Mouse (Mus musculus) c-Kit-positive CD71-positive TER-119-negative erythroid progenitor cells, embryonic 14.5 days (primary cell): ENCODE results near the gene Vdr.
"Not testable (repeated sequence)": the region's sequence is repeated elsewhere in the genome, so short reads cannot be mapped to it uniquely, and the experiment has no call there.

ENCODE experiments used
- DNase-seq: peaks from one replicate; pipeline ENCODE4 v3.0.0-alpha.2; 2013; ENCODE audit warnings: low read depth

The Vdr gene

DNA sequence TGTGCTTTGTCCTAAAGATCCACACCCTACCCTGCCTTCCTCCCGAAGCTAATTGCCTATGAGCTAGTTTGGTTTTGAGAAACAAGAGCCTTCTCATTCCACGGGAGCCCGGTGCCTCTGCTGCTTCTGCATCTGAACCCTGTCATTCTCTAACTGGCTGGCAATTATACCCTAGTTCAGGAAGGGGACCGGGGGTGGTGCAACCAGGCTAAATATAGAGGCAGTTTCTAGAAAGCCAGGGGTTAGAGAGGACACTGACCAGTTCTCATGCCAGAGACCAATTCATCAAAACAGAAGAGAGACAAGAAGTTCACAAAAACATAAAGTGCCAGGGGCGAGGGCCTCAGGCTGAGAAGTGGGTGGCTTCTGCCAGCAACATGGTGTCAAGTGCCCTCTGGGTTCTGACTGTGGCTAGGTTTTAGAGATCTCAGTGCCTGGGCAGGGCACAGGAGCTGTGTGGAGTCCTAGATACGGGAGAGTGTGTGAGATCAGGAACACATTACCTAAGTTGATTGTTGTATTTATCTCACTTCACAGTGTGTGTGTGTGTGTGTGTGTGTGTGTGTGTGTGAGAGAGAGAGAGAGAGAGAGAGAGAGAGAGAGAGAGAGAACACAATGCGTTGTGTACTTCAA, 31.6 kb downstream of the Vdr start:
- DNase-seq, result no peak

DNA sequence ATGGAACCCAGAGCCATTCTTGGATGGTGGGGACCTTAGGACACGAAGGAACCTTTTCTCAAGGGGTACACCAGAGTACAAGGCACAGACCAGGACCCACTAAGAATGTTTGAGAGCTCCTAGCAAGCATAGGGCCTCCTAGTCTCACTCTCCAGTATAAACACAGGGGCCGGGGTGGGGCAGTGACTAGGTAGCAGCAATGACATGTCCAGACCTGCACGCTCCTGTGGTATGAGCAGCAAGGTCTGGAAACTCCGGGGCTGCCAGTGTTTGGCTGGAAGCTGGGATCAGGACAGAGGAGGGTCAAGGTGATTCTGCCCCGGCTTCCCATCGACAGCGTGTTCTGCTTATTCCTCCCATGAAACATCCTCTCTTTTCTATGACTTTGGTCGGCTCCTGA, 34.6 kb downstream of the Vdr start:
- no peak for DNase-seq

DNA sequence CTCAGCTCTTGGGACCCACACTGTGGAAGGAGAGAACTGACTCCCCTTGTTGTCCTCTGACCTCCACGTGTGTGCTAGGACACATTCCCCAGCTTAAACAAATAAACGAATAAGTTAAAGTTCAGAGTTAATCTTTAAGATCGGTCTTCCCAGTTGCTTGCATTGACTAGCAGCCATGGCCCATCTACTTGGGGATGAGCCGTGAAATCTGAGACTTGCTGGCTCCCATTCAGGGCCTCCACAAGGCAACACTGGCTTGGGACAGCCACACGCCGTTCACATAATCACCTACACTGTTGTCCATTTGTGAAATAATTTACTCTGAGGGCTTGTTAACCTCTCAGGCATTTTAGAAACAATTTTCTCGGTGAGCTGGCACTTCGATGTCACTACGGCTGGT, 36.7 kb downstream of the Vdr start:
- DNase-seq, result no peak

DNA sequence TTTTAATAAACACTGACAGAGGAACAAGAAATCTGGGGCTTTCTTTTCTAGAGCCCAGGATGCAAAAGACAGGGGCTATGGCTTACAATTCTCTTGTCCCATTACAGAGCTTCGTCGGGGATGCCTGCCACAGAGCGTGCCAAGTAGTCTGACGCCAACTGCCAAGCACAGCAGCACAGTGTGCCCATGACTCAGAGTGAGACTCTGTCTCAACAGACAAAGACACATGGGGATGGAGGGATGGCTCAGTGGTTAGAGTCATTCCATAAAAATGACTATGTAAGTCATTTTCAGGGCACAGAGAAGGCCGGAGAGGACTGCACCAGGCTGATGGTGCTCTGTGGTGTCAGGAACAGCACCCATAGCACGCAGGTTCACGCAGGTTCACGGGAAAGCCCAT, 38.3 kb downstream of the Vdr start:
- no peak for DNase-seq

DNA sequence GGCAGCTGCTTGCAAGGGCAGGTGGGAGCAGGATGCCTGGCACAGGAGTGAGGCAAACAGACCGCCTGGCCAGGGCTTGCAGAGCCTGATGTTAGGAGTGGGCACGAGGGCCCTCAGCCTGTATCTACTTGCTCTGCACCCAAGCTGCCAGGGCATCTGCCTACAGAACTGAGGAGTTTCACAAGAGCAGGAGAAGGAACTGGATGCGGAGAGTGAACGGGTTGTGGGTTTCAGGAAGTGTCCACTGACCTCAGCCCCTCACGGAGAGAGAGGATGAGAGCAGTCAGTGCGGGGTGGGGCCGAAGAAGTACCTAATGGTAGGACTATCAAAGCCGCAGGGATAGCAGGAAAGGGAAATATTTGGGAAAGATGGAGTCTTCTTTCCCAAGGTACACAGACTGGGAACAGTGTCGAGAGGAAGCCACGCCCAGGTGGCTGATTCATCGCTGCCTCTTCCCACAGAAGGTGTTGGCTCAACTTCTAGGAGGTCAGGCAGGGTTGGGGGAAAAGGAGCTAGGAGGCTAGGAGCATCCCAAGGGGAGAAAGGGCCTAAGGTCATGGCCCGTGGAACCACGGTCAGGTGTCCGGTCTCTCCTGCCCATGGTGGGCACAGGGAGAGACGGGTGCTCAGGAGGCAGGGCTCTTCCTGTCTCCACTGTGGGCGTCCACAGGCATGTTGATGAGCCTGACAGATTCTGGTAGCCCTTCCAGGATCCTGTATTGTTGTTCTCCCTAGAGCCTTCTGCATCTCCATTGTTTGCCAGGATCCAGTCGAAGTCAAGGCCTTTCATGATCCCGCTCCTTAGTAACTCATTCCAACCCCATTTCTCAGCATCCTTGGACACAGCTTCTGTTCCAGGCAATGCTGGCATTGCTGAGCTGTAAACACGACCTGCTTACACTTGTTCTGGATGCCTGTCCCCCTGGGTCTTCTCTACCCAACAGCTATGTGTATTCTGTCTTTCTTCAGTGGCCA, 39.1 kb downstream of the Vdr start:
- DNase-seq, result no peak

DNA sequence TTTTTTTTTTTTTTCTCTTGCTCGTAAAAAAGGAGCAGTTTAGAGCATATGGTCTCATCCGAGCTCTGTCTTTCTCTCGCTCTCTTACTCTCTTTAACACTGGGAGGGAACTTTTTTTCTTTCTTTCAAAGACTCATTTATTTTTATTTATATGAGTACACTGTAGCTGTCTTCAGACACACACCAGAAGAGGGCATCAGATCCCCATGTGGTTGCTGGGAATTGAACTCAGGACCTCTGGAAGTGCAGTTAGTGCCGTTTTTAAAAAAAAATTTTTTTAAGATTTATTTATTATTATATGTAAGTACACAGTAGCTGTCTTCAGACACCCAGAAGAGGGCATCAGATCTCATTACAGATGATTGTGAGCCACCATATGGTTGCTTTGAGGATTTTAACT, 40.3 kb downstream of the Vdr start:
- not testable (repeated sequence) for DNase-seq

DNA sequence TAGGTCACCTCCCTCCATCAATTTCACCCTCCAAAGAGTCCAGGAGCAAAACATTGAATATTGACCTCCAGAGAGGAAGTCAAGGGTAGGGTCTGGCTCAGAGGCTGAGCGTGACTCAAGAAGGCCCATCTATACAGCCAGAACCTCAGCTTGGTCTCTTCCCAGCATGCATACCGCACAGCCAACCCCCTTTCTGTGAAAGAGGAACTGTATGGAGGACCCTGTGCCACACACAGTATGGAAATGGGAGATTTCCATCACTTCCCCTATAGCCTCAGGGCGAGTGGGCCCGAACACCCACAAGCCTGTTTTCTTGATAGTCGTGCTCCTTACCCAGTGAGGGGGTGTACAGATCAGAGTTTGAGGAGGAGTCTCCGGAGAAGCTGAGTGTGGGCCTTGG, 41.4 kb downstream of the Vdr start:
- no peak for DNase-seq

DNA sequence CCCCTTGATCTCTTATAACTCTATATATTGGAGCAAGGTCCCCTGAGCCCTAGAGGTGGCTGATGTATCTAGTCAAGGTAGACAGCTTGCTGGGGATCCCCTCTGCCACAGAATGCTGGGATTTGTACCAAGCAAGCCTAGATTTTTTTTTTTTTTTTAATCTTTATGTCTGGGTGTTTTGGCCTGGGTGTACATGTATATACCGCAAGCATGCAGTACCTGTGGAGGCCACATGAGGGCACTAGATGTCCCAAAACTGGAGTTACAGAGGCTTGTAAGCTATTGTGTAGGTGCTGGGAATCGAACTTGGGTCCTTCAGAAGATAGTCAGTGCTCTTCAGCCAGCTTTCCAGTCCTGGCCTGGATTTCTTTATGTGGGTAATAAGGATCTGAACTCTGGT, 44.4 kb downstream of the Vdr start:
- no peak for DNase-seq

DNA sequence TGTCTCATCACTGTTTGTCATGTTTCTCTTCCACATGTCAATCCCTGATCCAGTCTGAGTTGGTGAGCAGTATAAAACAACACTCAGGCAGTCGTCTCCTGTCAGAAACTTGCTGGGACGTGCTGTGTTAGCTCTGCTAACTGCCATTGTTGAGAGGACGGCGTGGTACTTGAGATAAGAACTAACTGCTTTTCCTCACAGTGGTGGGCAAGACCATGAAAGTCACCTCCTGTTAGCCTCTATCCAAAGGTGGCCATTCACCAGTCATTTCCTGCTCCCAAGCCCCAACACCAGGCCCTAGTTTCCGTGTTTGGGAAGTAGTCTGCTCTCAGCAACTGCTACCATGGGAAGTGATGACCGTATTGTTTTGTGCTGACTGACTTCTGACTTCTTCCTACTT, 45.3 kb downstream of the Vdr start:
- DNase-seq, result no peak

DNA sequence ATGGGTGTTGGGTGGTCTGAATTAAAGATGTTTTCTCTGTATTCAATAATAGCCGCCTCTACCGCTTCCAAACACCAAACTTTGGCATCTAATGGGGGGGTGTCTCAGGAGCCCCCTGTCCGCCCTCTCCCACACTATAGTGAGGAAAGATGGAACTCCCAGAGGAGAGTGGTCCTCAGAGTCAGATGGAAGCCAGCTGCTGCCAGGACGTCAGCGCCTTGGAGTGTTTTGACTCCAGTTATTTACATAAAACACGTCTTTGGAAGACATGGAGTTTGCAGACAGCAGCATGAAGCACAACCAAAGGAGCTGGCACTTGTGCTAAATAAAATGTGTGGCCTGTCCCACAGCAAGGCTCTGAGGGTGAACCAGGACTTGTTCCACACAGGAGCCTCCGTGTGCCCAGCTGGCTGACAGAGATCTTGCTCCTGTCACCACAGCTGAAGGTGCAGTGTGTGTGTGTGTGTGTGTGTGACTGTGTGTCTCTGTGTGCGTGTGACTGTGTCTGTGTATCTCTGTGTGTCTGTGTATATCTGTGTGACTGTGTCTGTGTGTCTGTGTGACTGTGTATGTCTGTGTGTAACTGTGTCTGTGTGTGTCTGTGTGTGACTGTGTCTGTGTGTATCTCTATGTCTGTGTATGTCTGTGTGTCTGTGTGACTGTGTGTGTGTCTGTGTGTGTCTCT, 45.9 kb downstream of the Vdr start:
- DNase-seq, result no peak

DNA sequence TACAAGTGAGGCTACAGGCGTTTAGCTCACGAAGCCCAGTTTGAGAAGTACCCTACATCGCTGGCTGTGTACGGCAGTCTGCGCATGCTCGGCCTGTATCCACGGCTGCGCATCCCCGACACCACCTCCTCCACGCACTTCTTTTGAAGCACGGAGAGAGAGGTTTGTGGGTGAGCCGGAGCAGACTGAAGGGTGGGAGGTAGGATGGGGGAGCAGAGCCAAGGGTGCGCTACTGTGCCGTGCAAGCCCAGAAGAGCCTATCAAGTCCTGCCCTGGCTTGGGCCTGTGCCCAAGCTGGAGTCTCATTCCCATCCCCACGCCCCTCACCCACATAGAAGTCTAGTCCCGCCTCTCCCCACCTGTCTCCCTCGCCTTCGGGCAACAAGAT, 46.9 kb downstream of the Vdr start:
- no peak for DNase-seq

DNA sequence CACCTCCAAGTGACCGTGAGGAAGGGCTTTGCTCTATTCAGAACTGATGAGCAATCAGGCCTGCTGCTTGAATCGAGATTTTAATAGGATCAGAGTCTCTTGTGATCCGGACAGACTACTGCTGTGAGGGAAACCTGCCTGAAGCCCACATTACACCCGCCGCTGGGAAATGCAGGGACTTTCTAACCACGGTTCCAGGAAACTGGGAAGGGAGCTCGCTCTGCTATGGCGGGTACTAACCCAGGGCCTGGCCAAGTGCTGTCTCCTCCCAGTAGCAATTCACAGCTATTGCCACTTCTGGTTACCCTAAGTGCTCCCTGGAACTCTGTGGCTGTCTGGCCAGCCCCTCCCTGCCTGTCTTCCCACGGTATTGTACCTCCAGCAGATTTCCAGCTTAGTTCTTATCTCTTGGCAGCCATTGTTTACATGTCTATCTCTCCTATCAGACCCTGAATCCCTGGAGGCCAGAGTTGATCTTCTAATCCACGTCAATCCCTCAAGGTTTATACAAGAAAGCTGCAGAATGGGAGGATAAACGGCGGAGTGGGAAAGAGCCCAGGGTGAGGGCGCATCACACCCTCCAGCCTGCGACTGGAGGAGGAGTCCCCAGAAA, 47.4 kb downstream of the Vdr start:
- no peak for DNase-seq

DNA sequence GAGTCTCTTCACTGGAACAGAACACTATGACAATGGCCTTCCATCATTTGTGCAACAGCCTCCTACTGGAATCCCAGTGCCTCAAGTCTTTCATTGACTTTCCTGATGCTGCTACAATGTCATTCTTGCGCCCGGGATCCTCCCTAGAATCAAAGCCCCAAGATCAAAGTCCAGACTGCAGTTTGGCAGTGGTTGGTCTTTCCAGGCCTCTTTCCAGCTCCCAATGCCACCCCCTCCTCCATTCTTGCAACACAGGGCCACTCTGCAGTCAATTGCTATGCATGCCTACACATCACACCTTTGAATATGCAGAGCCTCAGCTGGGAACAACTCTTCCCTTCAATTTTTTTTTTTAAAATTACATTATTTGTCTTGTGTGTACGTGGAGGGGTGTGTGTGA, 50.1 kb downstream of the Vdr start:
- DNase-seq, result no peak

DNA sequence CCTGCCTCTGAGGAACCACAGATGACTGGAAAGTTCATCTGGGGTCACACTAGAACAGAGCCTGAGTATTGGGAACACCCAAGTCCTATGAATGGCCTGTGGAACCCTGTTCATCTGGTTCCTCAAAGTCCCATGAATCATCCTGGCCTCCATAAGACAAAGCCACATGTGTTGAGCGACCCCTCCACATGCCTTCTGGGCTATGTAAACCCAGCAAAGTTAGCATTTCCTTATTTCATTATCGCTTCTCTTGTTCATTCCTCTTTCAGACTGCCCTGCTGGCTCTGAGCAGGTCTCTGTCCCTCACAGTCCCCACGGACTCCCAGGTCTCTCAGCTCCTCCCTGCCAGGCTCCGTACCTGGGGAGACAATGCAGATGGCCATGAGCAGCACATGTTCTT, 52.0 kb downstream of the Vdr start:
- no peak for DNase-seq

DNA sequence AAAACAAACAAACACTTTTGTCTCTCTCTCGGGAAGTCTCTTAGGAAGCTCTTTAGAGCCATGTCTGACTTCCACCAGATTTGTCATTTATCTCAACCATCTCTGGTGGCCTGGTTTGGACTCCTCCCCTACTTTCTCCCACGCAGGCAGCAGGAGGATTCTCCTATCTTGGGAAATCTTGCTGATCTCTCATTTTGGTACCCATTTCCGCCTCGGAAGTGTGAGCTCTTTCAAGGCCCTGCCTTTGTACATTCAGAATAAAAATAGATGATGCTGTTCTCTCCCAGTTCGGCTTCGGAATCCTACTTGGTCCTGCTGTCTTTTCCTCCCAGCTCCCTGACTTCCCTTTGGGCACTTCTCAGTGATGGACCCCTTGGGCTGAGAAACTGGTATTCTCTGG, 55.9 kb downstream of the Vdr start:
- no peak for DNase-seq

DNA sequence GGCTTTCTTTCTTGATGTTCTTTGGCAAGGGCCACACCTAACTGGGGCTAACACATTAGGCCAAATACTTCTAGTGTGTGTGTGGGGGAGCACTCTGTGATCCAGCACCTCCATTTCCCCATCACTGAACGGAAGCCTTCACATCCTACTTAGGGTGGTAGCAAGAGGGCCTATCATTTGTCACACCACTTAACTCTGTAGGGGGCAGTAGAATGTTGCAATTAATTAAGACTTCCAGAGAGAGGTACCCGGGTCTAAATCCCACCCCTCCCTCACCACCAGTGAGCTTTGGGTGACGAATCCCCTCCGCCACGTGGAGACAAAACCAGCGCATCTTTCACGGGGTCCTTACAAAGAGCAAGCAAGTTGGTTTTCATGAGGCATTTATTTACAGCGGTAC, 56.4 kb downstream of the Vdr start:
- DNase-seq, result no peak

DNA sequence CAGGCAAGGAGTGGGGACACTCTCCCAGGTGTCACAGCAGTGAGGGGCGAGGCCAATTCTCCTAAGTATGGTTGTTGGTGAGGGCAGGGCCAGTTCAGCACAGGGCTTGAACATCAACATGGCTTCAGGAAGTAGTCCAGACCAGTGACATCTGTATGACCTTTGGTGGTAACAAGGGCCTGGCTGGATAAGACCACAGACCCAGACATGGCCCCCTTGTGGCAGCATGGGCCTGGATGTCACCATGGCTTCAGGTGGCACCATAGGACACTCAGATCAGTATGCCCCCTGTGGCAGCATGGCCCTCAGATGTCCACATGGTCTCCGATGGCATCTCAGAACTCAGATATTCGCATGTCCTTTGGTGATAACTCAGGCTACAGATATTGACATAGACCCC, 58.1 kb downstream of the Vdr start:
- no peak for DNase-seq

DNA sequence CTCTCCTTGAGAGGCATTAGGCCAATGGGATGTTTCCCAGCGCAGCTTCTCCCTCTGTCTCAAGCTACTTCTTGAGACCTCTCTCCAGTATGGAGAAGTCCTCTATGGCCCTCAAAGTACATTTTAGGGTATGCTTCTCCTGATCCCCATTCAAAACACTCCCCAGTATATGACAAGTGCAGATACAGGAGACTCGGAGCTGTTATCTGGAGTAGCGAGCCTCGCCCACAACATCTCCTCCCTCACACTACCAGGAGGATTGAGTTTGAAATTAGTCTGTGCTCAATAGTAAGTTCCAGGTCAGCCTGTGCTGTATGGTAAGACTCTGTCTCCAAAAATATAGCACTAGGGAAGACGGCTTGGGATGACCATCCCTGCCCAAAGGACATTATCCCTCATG, 59.4 kb downstream of the Vdr start:
- no peak for DNase-seq

DNA sequence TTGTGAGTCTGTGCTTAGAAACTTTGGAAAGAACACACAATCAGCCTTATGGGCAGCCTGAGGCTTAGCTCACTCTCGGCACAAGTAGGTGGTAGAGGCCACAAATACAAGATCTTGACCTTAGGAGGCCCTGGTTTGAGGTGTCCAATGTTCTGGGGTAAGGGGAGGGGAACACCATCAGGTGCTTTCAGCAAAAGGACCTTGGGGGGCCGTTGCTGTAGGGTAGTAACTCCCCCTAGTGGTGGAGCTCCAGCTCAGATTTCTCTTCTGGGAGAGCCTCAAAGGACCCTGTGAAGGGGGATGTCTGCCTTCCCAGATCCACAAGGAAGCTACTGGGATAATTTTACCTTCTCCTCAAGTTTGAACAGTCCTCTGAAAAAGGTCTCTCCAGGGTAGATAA, 60.0 kb downstream of the Vdr start:
- DNase-seq, result no peak

DNA sequence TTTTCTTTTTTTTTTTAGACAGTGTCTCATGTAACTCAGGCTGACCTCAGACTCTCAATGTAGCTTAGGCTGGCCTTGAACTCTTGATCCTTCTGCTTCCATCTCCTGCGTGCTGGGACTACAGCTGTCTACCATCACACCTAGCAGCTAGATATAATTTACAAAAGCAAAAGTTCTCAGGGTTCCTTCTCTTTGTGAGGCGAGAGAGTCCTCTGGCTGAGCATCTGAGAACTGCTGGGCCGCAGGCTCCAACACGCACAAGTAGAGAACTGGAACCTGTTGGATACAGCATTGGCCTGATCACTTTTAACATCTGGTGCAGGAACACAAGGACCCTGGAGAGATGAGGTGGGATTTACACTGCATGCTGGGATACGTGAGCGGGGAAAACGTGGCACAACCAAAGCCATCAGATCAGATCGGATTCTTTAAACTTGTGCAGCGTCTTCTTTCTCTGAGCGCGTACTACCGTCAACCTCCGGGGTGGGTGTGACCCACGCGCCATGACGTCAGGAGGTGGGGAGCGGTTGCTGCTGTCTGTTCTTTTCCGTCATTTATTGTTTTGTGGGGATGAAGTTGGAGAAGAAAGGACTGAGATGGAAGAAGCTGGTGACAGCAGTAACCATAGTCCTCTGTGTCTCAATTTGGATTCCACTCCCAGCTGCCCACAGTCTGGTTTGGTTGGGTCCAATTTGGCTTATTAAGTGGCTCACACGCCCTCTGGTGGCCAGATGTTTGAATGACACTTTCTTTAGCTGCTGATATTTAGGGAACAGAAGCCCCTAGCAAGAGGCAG, 61.1 kb downstream of the Vdr start:
- peak; percentile 96 for DNase-seq

DNA sequence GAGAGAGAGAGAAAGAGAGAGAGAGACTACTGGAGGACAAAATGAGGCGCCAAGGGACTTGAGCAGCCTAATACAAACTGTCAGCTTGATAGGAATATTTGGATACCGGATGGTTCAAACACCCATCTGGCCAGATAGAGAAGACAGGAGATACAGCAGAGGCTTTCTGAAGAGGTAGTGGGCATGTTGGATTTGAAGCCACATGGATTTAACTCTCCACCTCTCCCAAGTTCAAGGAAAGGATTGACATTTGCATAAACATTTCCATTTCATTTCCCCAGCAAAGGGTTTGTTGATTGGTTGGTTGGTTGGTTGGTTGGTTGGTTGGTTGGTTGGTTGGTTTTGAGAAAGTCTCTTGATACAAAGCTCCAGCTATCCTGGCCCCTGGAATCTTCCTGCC, 62.6 kb downstream of the Vdr start:
- DNase-seq, result no peak

DNA sequence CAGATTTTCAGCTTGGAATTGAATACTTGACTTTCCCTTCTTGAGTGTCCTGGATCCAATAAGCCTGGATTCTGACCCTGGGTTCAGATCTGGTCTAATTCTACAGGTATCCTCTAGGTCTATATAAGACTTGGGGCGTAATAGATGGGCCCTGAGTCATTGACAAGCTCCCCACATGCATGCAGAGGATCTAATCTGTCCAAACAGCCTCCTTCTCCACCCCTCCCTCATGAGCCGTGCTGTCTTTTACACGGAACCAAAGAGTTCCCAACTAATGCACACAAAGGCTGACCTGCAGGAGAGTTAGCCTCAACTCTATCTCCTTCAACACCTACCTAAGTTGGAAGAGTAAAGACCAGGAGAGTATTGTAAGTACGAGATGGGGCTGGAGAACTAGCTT, 63.1 kb downstream of the Vdr start:
- DNase-seq, result no peak
